Mouse (Mus musculus) heart, embryonic 12.5 days (tissue): ENCODE measurements around the gene Ints6l. TPM values are rescaled to one million over a fixed set of nuclear protein-coding genes. Genes with fewer than 3 reads are reported as not detected.

ENCODE experiments used
- ATAC-seq: fragments of 200-750 bp; cut with Nextera tagmentation; 2 replicates; pipeline ENCODE4 v1.8.0; 2017; ENCODE audit warnings: moderate TSS enrichment, moderate library complexity; ENCODE audit not compliant: insufficient number of reproducible peaks, low FRiP score
- H3K27ac ChIP-seq: fragments of 300-500 bp; sonication (generic); 2 replicates; pipeline ENCODE4 v1.5.1; 2016; ENCODE audit warnings: mild to moderate bottlenecking, moderate library complexity; ENCODE audit not compliant: poor library complexity, severe bottlenecking
- H3K27me3 ChIP-seq: fragments of 300-500 bp; sonication (generic); replicated peaks from 2 replicates; pipeline ENCODE4 v1.6.1; 2016; ENCODE audit warnings: mild to moderate bottlenecking, moderate library complexity
- H3K36me3 ChIP-seq: fragments of 300-500 bp; sonication (generic); 2 replicates; pipeline ENCODE4 v1.6.1; 2016; ENCODE audit warnings: mild to moderate bottlenecking, moderate library complexity
- H3K4me1 ChIP-seq: fragments of 300-500 bp; sonication (generic); replicated peaks from 2 replicates; pipeline ENCODE4 v1.6.1; 2016; ENCODE audit warnings: mild to moderate bottlenecking
- H3K4me2 ChIP-seq: fragments of 300-500 bp; sonication (generic); 2 replicates; pipeline ENCODE4 v1.6.1; 2016; ENCODE audit warnings: mild to moderate bottlenecking, moderate library complexity
- H3K4me3 ChIP-seq: fragments of 300-500 bp; sonication (generic); 2 replicates; pipeline ENCODE4 v1.5.1; 2016; ENCODE audit warnings: mild to moderate bottlenecking
- H3K9ac ChIP-seq: fragments of 300-500 bp; sonication (generic); 2 replicates; pipeline ENCODE4 v1.6.1; 2016; ENCODE audit warnings: mild to moderate bottlenecking, moderate library complexity
- H3K9me3 ChIP-seq: fragments of 300-500 bp; sonication (generic); replicated peaks from 2 replicates; pipeline ENCODE4 v1.6.1; 2016; ENCODE audit warnings: mild to moderate bottlenecking, moderate library complexity
- whole genome bisulfite sequencing: fragments of 180-500 bp; shearing (Covaris S2); methylation state at CpG from one replicate; pipeline ENCODE4 v1.1.7; 2016; 5-methylcytosine and 5-hydroxymethylcytosine counted together
- polyA plus RNA-seq: library from polyadenylated mRNA; unstranded; fragments of >200 nt; fragmentation: Nextera tagmentation; extraction: Ambion mirVana; gene quantifications from 2 replicates; pipeline ENCODE4 v1.2.1, GENCODE M21; 2016

Gene Ints6l
- polyA plus RNA-seq, 1 experiment from 2014 or later: 20.1 TPM

GRCm38 (mm10) chrX:56531266-56531665 is 76.6 kb downstream of the Ints6l start:
- H3K9ac ChIP-seq: no peak overlapping the region
- H3K27ac ChIP-seq: no peak overlapping the region
- no peaks in the 10 kb centered on the region for H3K4me1 ChIP-seq
- WGBS: 4% methylated on average over 3 of the region's 3 CpGs
- H3K4me3 ChIP-seq: no peak overlapping the region
- no peaks in the 10 kb centered on the region for H3K27me3 ChIP-seq
- no peaks in the 10 kb centered on the region for H3K9me3 ChIP-seq
- no peaks in the 10 kb centered on the region for H3K36me3 ChIP-seq
- ATAC-seq: no peak
- H3K4me2 ChIP-seq: no peak overlapping the region

DNA sequence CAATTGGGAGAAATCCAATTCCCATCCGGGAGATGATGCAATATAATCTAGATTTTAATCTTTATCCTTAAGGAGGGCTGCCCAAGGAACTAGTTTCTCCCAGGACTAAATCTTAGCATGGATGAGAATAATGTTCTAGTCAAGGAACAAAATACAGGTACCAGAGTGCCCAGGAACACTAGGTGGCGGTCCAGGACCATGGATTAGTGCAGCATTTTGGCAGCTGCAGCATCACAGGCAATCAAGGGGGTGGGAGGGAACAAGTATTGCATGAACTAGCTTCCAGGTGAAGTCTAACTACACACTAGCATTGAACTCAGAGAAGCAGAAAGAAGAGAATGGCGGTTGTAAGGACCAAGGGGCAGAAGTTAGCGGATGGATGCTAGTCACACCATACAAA is 82.5 kb downstream of the Ints6l start:
- Histone ChIP-seq H3K4me3 (no peak overlapping the region), H3K27me3 (no peaks in the 10 kb centered on the region), H3K36me3 (no peaks in the 10 kb centered on the region), H3K9me3 (no peaks in the 10 kb centered on the region), H3K4me2 (no peak overlapping the region), H3K4me1 (no peaks in the 10 kb centered on the region), H3K9ac (no peak overlapping the region), H3K27ac (no peak overlapping the region)
- no peak for ATAC-seq
- WGBS: 52% methylated on average over 4 of the region's 4 CpGs

- H3K4me1 ChIP-seq: no peaks in the 10 kb centered on the region
- no peaks in the 10 kb centered on the region for H3K9me3 ChIP-seq
- no peak within 1 kb of the TSS for H3K27ac ChIP-seq
- H3K9ac ChIP-seq: no peak within 1 kb of the TSS
- ATAC-seq: no peak
- no peak within 1 kb of the TSS for H3K4me3 ChIP-seq
- no peak within 1 kb of the TSS for H3K4me2 ChIP-seq
- WGBS: 81% methylated on average over 7 of the region's 7 CpGs
- H3K27me3 ChIP-seq: no peaks in the 10 kb centered on the region
- H3K36me3 ChIP-seq: no peaks in the 10 kb centered on the region
These were observed 94.8 kb downstream of the Ints6l start, which contains the start of gene Gm648 for GRCm38 (mm10) chrX:56549506-56549905. Gene Gm648, minus strand, starts transcription at chrX:56549606.

- ATAC-seq: no peak
- H3K4me2 ChIP-seq: no peak overlapping the region
- no peak overlapping the region for H3K9ac ChIP-seq
- WGBS: 71% methylated on average over 3 of the region's 3 CpGs
- no peaks in the 10 kb centered on the region for H3K27me3 ChIP-seq
- H3K36me3 ChIP-seq: no peaks in the 10 kb centered on the region
- H3K4me1 ChIP-seq: no peaks in the 10 kb centered on the region
- no peaks in the 10 kb centered on the region for H3K9me3 ChIP-seq
- no peak overlapping the region for H3K4me3 ChIP-seq
- H3K27ac ChIP-seq: no peak overlapping the region
These were observed 98.9 kb downstream of the Ints6l start for GRCm38 (mm10) chrX:56553584-56553983.

Other genes with a start within 250 kb of the Ints6l start
- gene Gm773, start 242.0 kb upstream of the Ints6l start, polyA plus RNA-seq: not detected in 2 replicates
- 7.5 and 8.9 TPM in 2 replicates for gene Zfp449, start 108.5 kb upstream of the Ints6l start, polyA plus RNA-seq
- 3.6 and 3.7 TPM in 2 replicates for gene Smim10l2a, start 80.3 kb upstream of the Ints6l start, polyA plus RNA-seq
- gene Gm2174, start 6.9 kb upstream of the Ints6l start, polyA plus RNA-seq: 2.1 TPM in 1 of 2 replicates, not detected in the other
- gene Gm10477, start 69.9 kb downstream of the Ints6l start, polyA plus RNA-seq: not detected in 2 replicates
- not detected in 2 replicates for gene Gm648, start 94.7 kb downstream of the Ints6l start, polyA plus RNA-seq
- 30.5 and 30.9 TPM in 2 replicates for gene Mmgt1, start 143.2 kb downstream of the Ints6l start, polyA plus RNA-seq
- 8.0 and 9.2 TPM in 2 replicates for gene Slc9a6, start 154.9 kb downstream of the Ints6l start, polyA plus RNA-seq